Mouse (Mus musculus) liver, adult 2 months (tissue): Measurements from ENCODE around the gene Gm28230.

Experiments
- CTCF ChIP-seq: fragments of 200-500 bp; IDR thresholded peaks from 2 replicates; pipeline ENCODE4 v1.5.1; 2011; ENCODE audit warnings: low read depth, low read length, control low read depth
- POLR2A ChIP-seq: fragments of 200-500 bp; IDR thresholded peaks from 2 replicates; pipeline ENCODE4 v1.6.1; 2011; ENCODE audit warnings: low read length, control low read depth; ENCODE audit not compliant: insufficient read depth; ENCODE audit errors: extremely low read depth

- TF ChIP-seq CTCF, result no peak
- TF ChIP-seq POLR2A, result no peak
These were observed 46.9 kb upstream of the Gm28230 start for GRCm38 (mm10) chr2:74679596-74679971.
